Mouse (Mus musculus) kidney, postnatal 14 days (tissue): Measurements from ENCODE around the gene Zc3h15.
"Not testable (repeated sequence)": the region's sequence is repeated elsewhere in the genome, so short reads cannot be mapped to it uniquely, and the experiment has no call there.

Source experiments
- DNase-seq: peaks from one replicate; pipeline ENCODE4 v3.0.0; 2022; ENCODE audit warnings: mixed read lengths

The Zc3h15 gene

GRCm38 (mm10) chr2:83674896-83675295 is 30.7 kb downstream of the Zc3h15 start:
- no peak for DNase-seq

- no peak for DNase-seq
Measured at GRCm38 (mm10) chr2:83675681-83676080, 31.4 kb downstream of the Zc3h15 start.

- no peak for DNase-seq
Measured at GRCm38 (mm10) chr2:83676226-83676870, 32.1 kb downstream of the Zc3h15 start.

GRCm38 (mm10) chr2:83681332-83681731 is 37.1 kb downstream of the Zc3h15 start:
- DNase-seq = no peak

GRCm38 (mm10) chr2:83681785-83682184 is 37.5 kb downstream of the Zc3h15 start:
- DNase-seq = no peak

- no peak for DNase-seq
Measured at GRCm38 (mm10) chr2:83682282-83682681, 38.0 kb downstream of the Zc3h15 start.

- no peak for DNase-seq
Measured at GRCm38 (mm10) chr2:83683731-83684519, 39.7 kb downstream of the Zc3h15 start.

GRCm38 (mm10) chr2:83684691-83685090 is 40.5 kb downstream of the Zc3h15 start:
- no peak for DNase-seq

- no peak for DNase-seq
Measured at GRCm38 (mm10) chr2:83690372-83690771, 46.1 kb downstream of the Zc3h15 start.

GRCm38 (mm10) chr2:83692651-83693545 is 48.7 kb downstream of the Zc3h15 start:
- DNase-seq = peak; percentile 54

- DNase-seq = no peak
Measured at GRCm38 (mm10) chr2:83694061-83694460, 49.8 kb downstream of the Zc3h15 start.

- DNase-seq = no peak
Measured at GRCm38 (mm10) chr2:83695345-83696247, 51.4 kb downstream of the Zc3h15 start.

GRCm38 (mm10) chr2:83698484-83698883 is 54.2 kb downstream of the Zc3h15 start:
- DNase-seq = no peak

GRCm38 (mm10) chr2:83699324-83699723 is 55.1 kb downstream of the Zc3h15 start:
- no peak for DNase-seq

GRCm38 (mm10) chr2:83700667-83701066 is 56.4 kb downstream of the Zc3h15 start:
- no peak for DNase-seq

- DNase-seq = no peak
Measured at GRCm38 (mm10) chr2:83702411-83702810, 58.2 kb downstream of the Zc3h15 start.

- no peak for DNase-seq
Measured at GRCm38 (mm10) chr2:83705580-83706158, 61.4 kb downstream of the Zc3h15 start.

- DNase-seq = peak; percentile 85
Measured at GRCm38 (mm10) chr2:83709896-83710524, 65.8 kb downstream of the Zc3h15 start.

- DNase-seq = not testable (repeated sequence)
Measured at GRCm38 (mm10) chr2:83713281-83713680, 69.0 kb downstream of the Zc3h15 start.

- no peak for DNase-seq
Measured at GRCm38 (mm10) chr2:83713946-83714345, 69.7 kb downstream of the Zc3h15 start.
